Mouse (Mus musculus) embryonic fibroblast, embryonic 13.5 days (primary cell): Measurements from ENCODE around the gene Kirrel3.

Experiments used
- CTCF ChIP-seq: IDR thresholded peaks from 2 replicates; pipeline ENCODE4 v1.5.1; 2011; ENCODE audit warnings: mild to moderate bottlenecking, control low read depth, low read length, moderate library complexity, borderline replicate concordance; ENCODE audit not compliant: insufficient read depth
- POLR2A ChIP-seq: IDR thresholded peaks from 2 replicates; pipeline ENCODE4 v1.6.1; 2011; ENCODE audit warnings: low read depth, mild to moderate bottlenecking, control low read depth, low read length, moderate library complexity

GRCm38 (mm10) chr9:35050701-35051454 is 565.2 kb downstream of the Kirrel3 start:
- no peak for TF ChIP-seq CTCF
- no peak for TF ChIP-seq POLR2A
